Mouse (Mus musculus): ENCODE data around the gene Ptgr1.

DNA sequence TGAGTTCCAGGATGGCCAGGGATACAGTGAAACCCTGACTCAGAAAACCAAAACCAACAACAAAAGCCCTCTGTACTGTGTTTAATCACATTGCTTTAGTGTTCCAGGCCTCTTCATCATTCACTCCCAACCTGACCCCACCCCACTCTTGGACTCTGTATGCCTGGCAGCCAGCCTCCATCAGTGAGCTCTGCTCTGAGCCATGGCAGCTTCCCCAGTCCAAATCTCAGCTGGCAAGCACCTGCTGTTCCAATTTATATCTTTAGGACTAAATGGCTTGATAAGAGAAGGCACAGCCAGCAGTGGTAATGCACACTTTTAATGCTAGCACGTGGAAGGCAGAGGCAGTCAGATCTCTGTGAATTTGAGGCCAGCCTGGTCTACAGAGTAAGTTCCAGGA is 21.8 kb downstream of the Ptgr1 start:
- no peak for TF ChIP-seq POLR2A (IDR thresholded peaks at IDR 0.05; ENCODE audit: borderline replicate concordance, extremely low read depth, insufficient read depth, insufficient read length, poor library complexity, severe bottlenecking)
- TF ChIP-seq CTCF (IDR thresholded peaks at IDR 0.05; ENCODE audit: borderline replicate concordance, extremely low read depth, insufficient read depth, insufficient read length), result no peak

All from brain, embryonic 14.5 days (tissue).